Mouse (Mus musculus) B cell, adult 67 days (primary cell): Measurements from ENCODE around the gene Angptl3. TPM values are rescaled to one million over a fixed set of nuclear protein-coding genes. Genes with fewer than 3 reads are reported as not detected.

Experiments used
- total RNA-seq, 2 experiments: library from RNA; stranded (reverse); gene quantifications; 4 replicates each; pipeline ENCODE4 v1.2.4; 2023

Gene Angptl3
- total RNA-seq: not detected

GRCm38 (mm10) chr4:99030686-99031085, at the start of gene Angptl3:
Gene Angptl3, plus strand, starts transcription at chr4:99030954.

Other genes starting within 250 kb of the Angptl3 start
- not detected for gene Kank4, start 213.4 kb upstream of the Angptl3 start, total RNA-seq
- not detected for gene I0C0044D17Rik, start 207.1 kb upstream of the Angptl3 start, total RNA-seq
- gene Usp1, start 107.1 kb upstream of the Angptl3 start, total RNA-seq: 10 to 100 TPM; 50.2 to 52.3 TPM
- 1 to 10 TPM in 1 of 2 experiments, under 1 TPM in 1; 0.73 to 2.1 TPM for gene Dock7, start 90.0 kb downstream of the Angptl3 start, total RNA-seq
- 1 to 10 TPM; 6.0 to 8.5 TPM for gene Atg4c, start 163.0 kb downstream of the Angptl3 start, total RNA-seq